Mouse (Mus musculus): Measurements from ENCODE around the gene Gtsf1. TPM values are rescaled to one million over a fixed set of nuclear protein-coding genes. Genes with fewer than 3 reads are reported as not detected.
"Not testable (repeated sequence)": the region's sequence is repeated elsewhere in the genome, so short reads cannot be mapped to it uniquely, and the experiment has no call there.

Gtsf1 gene
- polyA plus RNA-seq, 1 experiment from 2014 or later, result not detected

- Histone ChIP-seq H3K9me3 (ENCODE audit: low read length) (no peaks in the 10 kb centered on the region), H3K36me3 (ENCODE audit: insufficient read depth, low read length) (no peaks in the 10 kb centered on the region), H3K4me2 (replicated peaks; ENCODE audit: low read depth, low read length) (no peak overlapping the region), H3K4me3 (ENCODE audit: low read depth, low read length) (no peak overlapping the region), H3K27ac (ENCODE audit: low read length) (no peak overlapping the region), H3K9ac (replicated peaks; ENCODE audit: low read depth) (no peak overlapping the region), H3K4me1 (ENCODE audit: insufficient read depth, low read depth, low read length) (no peaks in the 10 kb centered on the region), H3K27me3 (replicated peaks; ENCODE audit: insufficient read depth, low read length) (no peaks in the 10 kb centered on the region)
- TF ChIP-seq EP300 (IDR thresholded peaks at IDR 0.05) (no peak), CTCF (IDR thresholded peaks at IDR 0.05) (no peak)
- DNase-seq (ENCODE audit: low spot score), result no peak
- WGBS, result 55% methylated on average over 7 of the region's 7 CpGs
- no peak for ATAC-seq
Measured at GRCm38 (mm10) chr15:103462539-103463261, 32.4 kb upstream of the Gtsf1 start.

GRCm38 (mm10) chr15:103454449-103454848, 24.2 kb upstream of the Gtsf1 start:
- TF ChIP-seq CTCF (IDR thresholded peaks at IDR 0.05), result no peak
- no peak for TF ChIP-seq EP300 (IDR thresholded peaks at IDR 0.05)
- DNase-seq (ENCODE audit: low spot score) (no peak), ATAC-seq (no peak)
- 80% methylated on average over 6 of the region's 6 CpGs for WGBS
- Histone ChIP-seq H3K9me3 (ENCODE audit: low read length) (no peaks in the 10 kb centered on the region), H3K4me3 (ENCODE audit: low read depth, low read length) (0 out of 2 replicates have a peak overlapping the region, but pooled peaks have one; percentile 3), H3K27me3 (replicated peaks; ENCODE audit: insufficient read depth, low read length) (no peaks in the 10 kb centered on the region), H3K4me1 (ENCODE audit: insufficient read depth, low read depth, low read length) (no peaks in the 10 kb centered on the region), H3K9ac (replicated peaks; ENCODE audit: low read depth) (no peak overlapping the region), H3K36me3 (ENCODE audit: insufficient read depth, low read length) (no peaks in the 10 kb centered on the region), H3K4me2 (replicated peaks; ENCODE audit: low read depth, low read length) (no peak overlapping the region), H3K27ac (ENCODE audit: low read length) (no peak overlapping the region)

- WGBS, result 80% methylated on average over 13 of the region's 13 CpGs
Measured at GRCm38 (mm10) chr15:103453551-103454218, 23.4 kb upstream of the Gtsf1 start, which contains the start of gene Nckap1l. Gene Nckap1l, plus strand, starts transcription at chr15:103453794.

GRCm38 (mm10) chr15:103448369-103448768, 18.1 kb upstream of the Gtsf1 start, which contains the start of gene Gtsf2:
Gene Gtsf2, minus strand, starts transcription at chr15:103448469.
- ATAC-seq (no peak), DNase-seq (ENCODE audit: low spot score) (no peak)
- Histone ChIP-seq H3K36me3 (ENCODE audit: insufficient read depth, low read length) (no peaks in the 10 kb centered on the region), H3K9me3 (ENCODE audit: low read length) (no peaks in the 10 kb centered on the region), H3K27me3 (replicated peaks; ENCODE audit: insufficient read depth, low read length) (no peaks in the 10 kb centered on the region), H3K27ac (ENCODE audit: low read length) (no peak within 1 kb of the TSS), H3K4me2 (replicated peaks; ENCODE audit: low read depth, low read length) (no peak within 1 kb of the TSS), H3K4me3 (ENCODE audit: low read depth, low read length) (no peak within 1 kb of the TSS), H3K4me1 (ENCODE audit: insufficient read depth, low read depth, low read length) (no peaks in the 10 kb centered on the region), H3K9ac (replicated peaks; ENCODE audit: low read depth) (no peak within 1 kb of the TSS)
- WGBS, result 40% methylated on average over 3 of the region's 3 CpGs
- TF ChIP-seq CTCF (IDR thresholded peaks at IDR 0.05) (no peak), EP300 (IDR thresholded peaks at IDR 0.05) (no peak)

More at GRCm38 (mm10) chr15:103453551-103454218, 23.4 kb upstream of the Gtsf1 start, which contains the start of gene Nckap1l:
- Histone ChIP-seq H3K27ac (ENCODE audit: low read length) (no peak within 1 kb of the TSS), H3K4me3 (ENCODE audit: low read depth, low read length) (0 out of 2 replicates have a peak within 1 kb of the TSS, but pooled peaks have one; percentile 3), H3K36me3 (ENCODE audit: insufficient read depth, low read length) (no peaks in the 10 kb centered on the region), H3K9ac (replicated peaks; ENCODE audit: low read depth) (no peak within 1 kb of the TSS), H3K4me2 (replicated peaks; ENCODE audit: low read depth, low read length) (no peak within 1 kb of the TSS), H3K4me1 (ENCODE audit: insufficient read depth, low read depth, low read length) (no peaks in the 10 kb centered on the region), H3K9me3 (ENCODE audit: low read length) (no peaks in the 10 kb centered on the region), H3K27me3 (replicated peaks; ENCODE audit: insufficient read depth, low read length) (no peaks in the 10 kb centered on the region)
- no peak for TF ChIP-seq CTCF (IDR thresholded peaks at IDR 0.05)
- no peak for TF ChIP-seq EP300 (IDR thresholded peaks at IDR 0.05)
- ATAC-seq (peak; percentile 37), DNase-seq (ENCODE audit: low spot score) (peak; percentile 65)

GRCm38 (mm10) chr15:103445966-103446365, 15.7 kb upstream of the Gtsf1 start:
- not testable (repeated sequence) for H3K4me1 ChIP-seq (ENCODE audit: insufficient read depth, low read depth, low read length); H3K27ac ChIP-seq (ENCODE audit: low read length); H3K9me3 ChIP-seq (ENCODE audit: low read length); H3K4me2 ChIP-seq (replicated peaks; ENCODE audit: low read depth, low read length); H3K9ac ChIP-seq (replicated peaks; ENCODE audit: low read depth); H3K4me3 ChIP-seq (ENCODE audit: low read depth, low read length); ATAC-seq; H3K27me3 ChIP-seq (replicated peaks; ENCODE audit: insufficient read depth, low read length); DNase-seq (ENCODE audit: low spot score); H3K36me3 ChIP-seq (ENCODE audit: insufficient read depth, low read length)
- WGBS, result 77% methylated on average over 4 of the region's 4 CpGs

GRCm38 (mm10) chr15:103427017-103427416, 3.3 kb downstream of the Gtsf1 start:
- Histone ChIP-seq H3K4me3 (ENCODE audit: low read depth, low read length) (no peak overlapping the region), H3K27ac (ENCODE audit: low read length) (no peak overlapping the region), H3K4me1 (ENCODE audit: insufficient read depth, low read depth, low read length) (no peaks in the 10 kb centered on the region), H3K27me3 (replicated peaks; ENCODE audit: insufficient read depth, low read length) (no peaks in the 10 kb centered on the region), H3K36me3 (ENCODE audit: insufficient read depth, low read length) (no peaks in the 10 kb centered on the region), H3K9ac (replicated peaks; ENCODE audit: low read depth) (no peak overlapping the region), H3K4me2 (replicated peaks; ENCODE audit: low read depth, low read length) (no peak overlapping the region), H3K9me3 (ENCODE audit: low read length) (no peaks in the 10 kb centered on the region)
- 35% methylated on average over 2 of the region's 2 CpGs for WGBS
- ATAC-seq, result no peak
- no peak for DNase-seq (ENCODE audit: low spot score)
- no peak for TF ChIP-seq CTCF (IDR thresholded peaks at IDR 0.05)
- no peak for TF ChIP-seq EP300 (IDR thresholded peaks at IDR 0.05)

- not testable (repeated sequence) for H3K36me3 ChIP-seq (ENCODE audit: insufficient read depth, low read length); H3K4me3 ChIP-seq (ENCODE audit: low read depth, low read length); H3K4me1 ChIP-seq (ENCODE audit: insufficient read depth, low read depth, low read length); H3K9ac ChIP-seq (replicated peaks; ENCODE audit: low read depth); H3K4me2 ChIP-seq (replicated peaks; ENCODE audit: low read depth, low read length); DNase-seq (ENCODE audit: low spot score); ATAC-seq; H3K27me3 ChIP-seq (replicated peaks; ENCODE audit: insufficient read depth, low read length); H3K27ac ChIP-seq (ENCODE audit: low read length); H3K9me3 ChIP-seq (ENCODE audit: low read length)
- 88% methylated on average over 2 of the region's 3 CpGs for WGBS
Measured at GRCm38 (mm10) chr15:103405586-103405985, 24.7 kb downstream of the Gtsf1 start.

Measured in lung, postnatal 0 days (tissue).